Mouse (Mus musculus): Measurements from ENCODE around the gene Gm9733. TPM values are rescaled to one million over a fixed set of nuclear protein-coding genes. Genes with fewer than 3 reads are reported as not detected.
"Not testable (repeated sequence)": the region's sequence is repeated elsewhere in the genome, so short reads cannot be mapped to it uniquely, and the experiment has no call there.

The Gm9733 gene
- not detected in 2 replicates for polyA plus RNA-seq (2016; fragmentation: Nextera tagmentation; extraction: Ambion mirVana)

DNA sequence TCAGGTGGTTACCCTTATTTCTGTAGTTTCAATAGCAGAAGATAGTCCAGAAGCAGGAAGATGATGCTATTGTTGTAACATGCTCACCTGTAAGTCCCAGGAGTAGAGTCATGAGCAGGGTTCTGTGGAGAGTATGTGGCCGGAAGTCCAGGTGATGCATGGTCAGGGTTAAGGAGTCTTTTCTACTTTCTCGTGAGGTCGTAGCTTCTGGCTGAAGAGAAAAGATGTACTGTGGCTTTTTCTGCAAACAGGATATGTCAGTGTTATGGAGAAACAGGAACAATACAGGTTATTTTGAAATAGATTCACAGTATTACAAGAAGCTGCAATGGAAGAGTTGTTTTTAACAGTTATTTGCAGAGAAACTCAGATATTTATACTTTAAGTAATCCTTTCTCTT, at the start of gene Gm9733:
Gm9733 (minus strand) TSS at position 240 of the 400 bp plus-strand sequence.
- Histone ChIP-seq H3K27me3 (ENCODE audit: poor library complexity, severe bottlenecking) (no peaks in the 10 kb centered on the region), H3K27ac (no peak within 1 kb of the TSS), H3K4me3 (no peak within 1 kb of the TSS), H3K4me1 (no peaks in the 10 kb centered on the region), H3K36me3 (replicated peaks) (no peaks in the 10 kb centered on the region), H3K9me3 (peaks cover 16% of the 10 kb centered on the region; the same call in 1 of the 2 replicates)
- 93% methylated on average over 3 of the region's 3 CpGs for WGBS
- no peak for DNase-seq (ENCODE audit: extremely low spot score, low spot score)

DNA sequence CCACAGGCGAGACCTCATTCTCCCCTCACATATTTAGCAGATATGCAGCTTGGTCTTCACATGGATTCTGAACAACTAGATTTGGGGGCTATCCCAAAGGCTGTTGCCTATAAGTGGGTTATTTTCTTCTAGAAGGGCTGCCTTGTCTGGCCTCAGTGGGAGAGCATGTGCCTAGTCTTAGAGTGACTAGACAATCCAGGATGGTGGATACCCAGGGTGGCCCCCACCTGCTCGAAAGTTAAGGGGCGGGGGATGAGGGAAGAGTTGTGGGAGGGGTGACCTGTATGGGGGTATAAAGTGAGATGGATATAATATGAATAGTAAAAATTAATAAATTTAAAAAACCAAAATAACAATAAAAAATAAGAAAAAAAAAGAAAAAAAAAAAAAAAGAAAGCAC, 23.6 kb upstream of the Gm9733 start:
- H3K4me3 ChIP-seq; H3K36me3 ChIP-seq (replicated peaks): not testable (repeated sequence)

DNA sequence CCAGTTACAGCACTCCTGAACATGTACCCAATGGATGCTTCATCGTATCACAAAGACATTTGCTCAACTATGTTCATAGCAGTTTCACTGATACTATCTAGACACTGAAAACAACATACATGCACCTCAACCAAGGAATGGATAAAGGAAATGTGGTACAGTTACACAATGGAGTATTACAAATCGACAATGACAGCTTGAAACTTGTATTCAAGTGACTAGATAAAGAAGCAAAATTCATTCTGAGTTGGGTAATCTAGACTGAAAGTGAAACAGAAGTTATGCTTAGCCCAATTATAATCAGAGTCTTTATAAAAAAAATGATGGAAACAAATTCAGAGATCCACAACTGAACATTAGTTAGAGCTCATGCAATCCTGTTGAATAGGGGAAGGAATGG, 18.2 kb upstream of the Gm9733 start:
- not testable (repeated sequence) for H3K27me3 ChIP-seq (ENCODE audit: poor library complexity, severe bottlenecking); H3K4me3 ChIP-seq; H3K4me1 ChIP-seq; H3K9me3 ChIP-seq; H3K36me3 ChIP-seq (replicated peaks); DNase-seq (ENCODE audit: extremely low spot score, low spot score); H3K27ac ChIP-seq
- WGBS: 92% methylated on average over 1 of the region's 2 CpGs

More for the DNA sequence above, 23.6 kb upstream of the Gm9733 start:
- 87% methylated on average over 3 of the region's 3 CpGs for WGBS
- not testable (repeated sequence) for H3K27me3 ChIP-seq (ENCODE audit: poor library complexity, severe bottlenecking); DNase-seq (ENCODE audit: extremely low spot score, low spot score); H3K9me3 ChIP-seq; H3K27ac ChIP-seq; H3K4me1 ChIP-seq

DNA sequence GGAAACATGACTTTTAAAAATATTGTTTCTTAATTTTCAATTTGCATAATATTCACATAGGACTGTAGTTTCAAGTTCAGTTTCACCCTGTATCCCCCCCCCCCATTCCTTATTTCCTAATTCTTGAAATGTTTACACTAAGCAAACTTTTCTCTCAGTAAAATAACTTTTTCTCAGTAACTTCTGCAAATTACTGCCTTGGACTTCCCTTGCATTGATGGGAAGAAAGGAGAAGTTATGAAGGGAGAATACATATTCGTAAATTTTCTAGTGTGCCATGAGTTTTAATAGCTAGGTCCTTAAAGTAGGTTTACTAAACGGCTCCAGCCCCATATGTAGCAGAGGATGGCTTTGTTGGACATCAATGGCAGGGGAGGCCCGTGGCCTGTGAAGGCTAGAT, 13.5 kb upstream of the Gm9733 start:
- not testable (repeated sequence) for H3K4me1 ChIP-seq; H3K9me3 ChIP-seq; H3K27ac ChIP-seq; H3K4me3 ChIP-seq; H3K27me3 ChIP-seq (ENCODE audit: poor library complexity, severe bottlenecking); H3K36me3 ChIP-seq (replicated peaks); DNase-seq (ENCODE audit: extremely low spot score, low spot score)
- WGBS: 68% methylated on average over 3 of the region's 3 CpGs

DNA sequence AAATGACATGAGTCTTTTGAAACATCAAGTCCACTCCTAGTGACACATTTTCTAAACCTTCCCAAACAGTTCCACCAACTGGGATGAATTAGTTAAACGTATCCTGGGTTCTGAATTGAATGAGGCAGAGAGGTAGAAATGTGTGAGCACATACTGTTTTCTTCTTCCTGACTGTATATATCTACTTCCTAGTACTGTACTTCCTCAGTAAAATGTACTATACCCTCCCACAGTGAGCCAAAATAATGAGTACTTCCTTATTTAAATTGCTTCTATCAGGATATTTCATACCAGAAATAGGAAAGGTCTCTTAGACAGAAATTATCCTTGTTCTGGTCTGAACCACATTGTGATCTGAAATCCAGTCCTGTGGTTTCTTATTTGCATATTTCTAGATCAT, 8.2 kb upstream of the Gm9733 start:
- DNase-seq (ENCODE audit: extremely low spot score, low spot score): no peak
- H3K27ac ChIP-seq: no peak overlapping the region
- no peaks in the 10 kb centered on the region for H3K27me3 ChIP-seq (ENCODE audit: poor library complexity, severe bottlenecking)
- 77% methylated on average over 1 of the region's 1 CpGs for whole genome bisulfite sequencing
- 0 out of 2 replicates have a peak, but pooled peaks cover 4% of the 10 kb centered on the region for H3K9me3 ChIP-seq
- H3K4me3 ChIP-seq: no peak overlapping the region
- no peaks in the 10 kb centered on the region for H3K36me3 ChIP-seq (replicated peaks)
- H3K4me1 ChIP-seq: no peaks in the 10 kb centered on the region

DNA sequence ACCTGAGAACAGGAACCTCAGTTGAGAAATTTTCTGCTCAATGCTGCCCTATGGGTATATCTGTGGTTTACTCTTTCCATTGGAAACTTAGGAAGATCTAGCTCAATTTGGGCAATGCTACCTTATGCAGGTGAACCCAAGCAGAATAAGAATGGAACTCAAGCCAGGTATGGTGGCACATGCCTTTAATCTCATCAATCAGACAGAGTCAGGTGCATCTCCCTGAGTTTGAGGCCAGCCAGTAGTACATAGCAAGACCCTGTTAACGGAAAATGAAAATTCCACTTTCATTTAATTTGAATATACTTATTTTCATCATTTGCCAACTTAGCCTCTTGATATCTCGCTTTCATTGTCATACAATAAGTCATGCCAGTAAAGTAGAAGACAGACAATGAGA, 2.1 kb upstream of the Gm9733 start:
- H3K4me1 ChIP-seq: no peaks in the 10 kb centered on the region
- 67% methylated on average over 2 of the region's 2 CpGs for WGBS
- H3K27me3 ChIP-seq (ENCODE audit: poor library complexity, severe bottlenecking): no peaks in the 10 kb centered on the region
- DNase-seq (ENCODE audit: extremely low spot score, low spot score): no peak
- H3K27ac ChIP-seq: no peak overlapping the region
- no peak overlapping the region for H3K4me3 ChIP-seq
- no peaks in the 10 kb centered on the region for H3K36me3 ChIP-seq (replicated peaks)
- H3K9me3 ChIP-seq: peaks cover 16% of the 10 kb centered on the region; the same call in 1 of the 2 replicates

DNA sequence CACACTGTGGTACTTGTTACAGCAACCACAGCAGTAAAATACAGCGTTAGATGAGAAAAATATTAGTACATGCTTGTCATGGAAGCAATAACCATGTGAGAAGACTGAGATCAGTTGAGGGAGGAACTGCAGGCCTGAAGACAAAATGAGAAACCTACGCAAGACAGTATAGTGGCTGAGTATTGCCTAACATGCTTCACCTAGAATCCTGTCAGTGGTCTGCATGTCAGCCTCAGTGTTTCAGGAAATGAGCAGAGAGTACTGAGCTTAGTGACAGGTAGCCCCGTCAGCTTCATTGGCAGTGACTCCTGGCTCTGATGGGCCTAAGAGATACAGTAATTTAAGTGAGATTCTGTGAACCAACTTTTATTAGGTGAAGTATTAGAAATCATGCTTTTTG, 557 bp downstream of the Gm9733 start:
- no peak for DNase-seq (ENCODE audit: extremely low spot score, low spot score)
- Histone ChIP-seq H3K4me1 (no peaks in the 10 kb centered on the region), H3K4me3 (no peak overlapping the region), H3K27me3 (ENCODE audit: poor library complexity, severe bottlenecking) (no peaks in the 10 kb centered on the region), H3K9me3 (peaks cover 14% of the 10 kb centered on the region; the same call in 1 of the 2 replicates), H3K36me3 (replicated peaks) (no peaks in the 10 kb centered on the region), H3K27ac (no peak overlapping the region)
- WGBS: 77% methylated on average over 3 of the region's 3 CpGs

DNA sequence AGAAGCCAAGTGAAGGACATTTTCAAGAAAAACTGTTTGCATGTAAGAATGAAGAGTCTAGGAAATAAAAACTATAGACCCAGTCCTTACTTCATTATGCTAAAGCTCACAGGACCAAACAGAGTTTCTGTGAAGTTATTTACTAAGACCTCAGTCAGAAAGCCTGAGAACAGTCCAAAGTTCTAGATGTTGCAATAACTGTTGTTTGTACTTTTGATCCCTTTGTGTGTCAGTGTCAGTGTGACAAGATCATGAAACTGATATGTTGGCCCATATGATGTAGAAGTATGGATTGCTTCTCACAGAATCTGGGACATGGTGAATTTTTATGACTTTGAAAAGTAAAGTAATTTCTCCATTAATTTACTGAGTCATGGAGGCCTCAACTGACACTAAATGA, 2.6 kb downstream of the Gm9733 start:
- Histone ChIP-seq H3K4me1 (no peaks in the 10 kb centered on the region), H3K27ac (no peak overlapping the region), H3K4me3 (no peak overlapping the region), H3K9me3 (peaks cover 9% of the 10 kb centered on the region; the same call in 1 of the 2 replicates), H3K27me3 (ENCODE audit: poor library complexity, severe bottlenecking) (no peaks in the 10 kb centered on the region), H3K36me3 (replicated peaks) (no peaks in the 10 kb centered on the region)
- no peak for DNase-seq (ENCODE audit: extremely low spot score, low spot score)

DNA sequence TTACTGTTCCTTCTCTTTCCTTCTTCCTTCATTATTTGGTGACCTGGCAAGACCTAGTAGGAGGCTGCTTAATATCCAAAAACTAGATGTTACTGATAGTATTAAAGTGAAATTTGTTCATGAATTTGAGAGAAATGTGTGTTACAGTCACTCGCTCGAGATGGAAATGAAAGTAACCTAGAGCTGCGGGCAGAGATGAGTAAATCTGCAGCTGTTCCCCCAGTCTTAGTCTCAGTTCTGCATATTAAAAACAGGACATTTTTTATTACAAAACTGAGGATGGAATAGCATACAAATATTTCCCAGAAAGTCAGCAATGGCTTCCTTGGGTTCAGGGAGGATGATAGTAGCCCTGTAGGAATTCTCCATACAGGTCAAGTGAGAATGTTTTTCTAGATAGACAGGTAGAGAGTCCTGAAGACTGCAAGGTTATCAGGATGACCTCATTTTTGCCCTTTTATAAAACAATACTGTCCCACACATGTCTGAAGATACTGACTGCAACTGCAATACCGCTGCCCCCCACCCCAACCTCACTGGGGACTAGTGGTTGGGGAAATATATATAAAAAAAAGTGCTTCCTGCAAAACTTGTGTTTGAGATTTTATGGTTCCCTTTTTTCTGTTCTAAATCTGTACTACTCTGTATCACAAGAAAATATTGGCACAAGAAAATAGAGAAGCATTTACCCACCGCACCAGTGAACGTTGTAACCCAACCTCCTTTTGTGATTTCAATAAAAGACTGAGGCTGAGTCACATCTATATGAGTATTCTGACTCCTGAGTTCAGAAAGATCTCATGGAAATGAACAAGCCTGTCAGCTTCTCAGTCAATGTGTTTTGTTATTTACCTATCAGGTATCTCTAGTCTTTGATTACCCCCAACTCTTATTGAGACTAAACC, 47.4 kb downstream of the Gm9733 start:
- Histone ChIP-seq H3K27ac (no peak overlapping the region), H3K4me3 (no peak overlapping the region), H3K4me1 (no peaks in the 10 kb centered on the region), H3K9me3 (no peaks in the 10 kb centered on the region), H3K36me3 (replicated peaks) (no peaks in the 10 kb centered on the region), H3K27me3 (ENCODE audit: poor library complexity, severe bottlenecking) (no peaks in the 10 kb centered on the region)
- 92% methylated on average over 6 of the region's 6 CpGs for WGBS
- no peak for DNase-seq (ENCODE audit: extremely low spot score, low spot score)

DNA sequence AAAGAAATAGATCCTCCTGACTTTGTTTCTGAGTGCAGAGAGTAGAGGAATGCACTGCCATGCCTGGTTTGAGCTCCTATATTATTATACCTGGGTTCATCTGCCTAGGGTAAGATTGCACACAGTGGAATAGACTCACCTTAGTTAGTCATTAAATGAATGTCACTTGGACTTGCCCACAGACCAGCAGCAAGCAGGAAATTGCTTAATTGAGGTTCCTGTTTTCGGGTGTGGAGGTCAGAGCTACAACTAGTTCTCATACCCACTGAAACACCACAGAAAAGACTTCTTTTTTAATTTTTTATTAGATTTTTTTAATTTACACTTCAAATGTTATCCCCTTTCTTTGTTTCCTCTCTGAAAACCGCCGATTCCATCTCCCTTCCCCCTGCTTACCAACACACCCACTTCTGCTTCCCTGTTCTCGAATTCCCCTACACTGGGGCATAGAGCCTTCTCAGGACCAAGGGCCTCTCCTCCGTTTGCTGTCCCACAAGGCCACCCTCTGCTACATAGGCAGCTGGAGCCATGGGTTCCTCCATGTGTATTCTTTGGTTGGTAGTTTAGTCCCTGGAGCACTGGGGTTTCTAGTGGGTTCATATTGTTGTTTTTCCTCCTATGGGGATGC, 56.1 kb downstream of the Gm9733 start:
- H3K4me1 ChIP-seq: no peaks in the 10 kb centered on the region
- no peak for DNase-seq (ENCODE audit: extremely low spot score, low spot score)
- H3K36me3 ChIP-seq (replicated peaks): no peaks in the 10 kb centered on the region
- H3K27me3 ChIP-seq (ENCODE audit: poor library complexity, severe bottlenecking): no peaks in the 10 kb centered on the region
- no peaks in the 10 kb centered on the region for H3K9me3 ChIP-seq
- 87% methylated on average over 5 of the region's 5 CpGs for WGBS
- H3K27ac ChIP-seq: no peak overlapping the region
- H3K4me3 ChIP-seq: no peak overlapping the region

DNA sequence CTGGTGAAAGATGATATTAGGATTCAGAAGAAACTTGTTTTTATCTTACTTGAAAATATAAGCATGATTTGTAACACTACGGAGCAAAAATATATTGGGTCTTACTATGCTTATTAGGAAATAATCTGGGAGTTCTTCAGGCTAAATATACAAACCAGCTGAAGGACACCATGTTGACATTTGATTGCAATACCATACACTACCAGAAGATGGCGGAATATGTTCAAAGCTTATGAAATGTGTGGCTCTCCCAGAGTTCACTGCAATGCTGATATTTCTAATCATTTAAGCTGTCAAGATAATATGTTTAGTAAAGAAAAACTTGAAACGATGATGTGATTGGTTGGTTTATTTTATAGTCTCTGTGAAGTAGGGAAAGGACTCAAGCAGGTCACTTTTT, 67.7 kb downstream of the Gm9733 start:
- H3K9me3 ChIP-seq: peaks cover 12% of the 10 kb centered on the region
- WGBS: 12% methylated on average over 3 of the region's 3 CpGs

DNA sequence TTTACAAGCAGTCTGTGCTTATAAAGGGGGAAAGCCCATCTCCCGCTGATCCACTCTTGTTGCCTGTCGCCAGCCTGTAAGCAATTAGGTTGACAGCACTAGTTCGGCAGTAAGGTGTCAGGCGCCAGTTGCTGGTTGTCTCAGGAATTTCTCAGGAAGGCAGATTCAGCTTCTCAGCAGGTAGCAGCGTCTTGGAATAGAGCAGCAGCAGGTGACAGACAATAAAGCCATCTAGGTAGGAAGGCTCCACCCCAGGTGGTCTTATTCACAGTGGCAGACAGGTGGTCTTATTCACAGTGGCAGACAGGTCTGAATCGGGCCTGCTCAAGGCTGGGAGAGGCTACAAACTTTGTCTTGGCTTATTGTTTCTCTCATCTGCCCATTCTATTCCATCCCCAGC, 76.4 kb downstream of the Gm9733 start:
- Histone ChIP-seq H3K9me3 (no peaks in the 10 kb centered on the region), H3K27me3 (ENCODE audit: poor library complexity, severe bottlenecking) (no peaks in the 10 kb centered on the region), H3K27ac (no peak overlapping the region), H3K4me3 (no peak overlapping the region), H3K36me3 (replicated peaks) (no peaks in the 10 kb centered on the region), H3K4me1 (no peaks in the 10 kb centered on the region)
- WGBS: 76% methylated on average over 6 of the region's 6 CpGs
- DNase-seq (ENCODE audit: extremely low spot score, low spot score): no peak

More for the DNA sequence above, 67.7 kb downstream of the Gm9733 start:
- Histone ChIP-seq H3K27ac (no peak overlapping the region), H3K36me3 (replicated peaks) (no peaks in the 10 kb centered on the region), H3K4me3 (no peak overlapping the region), H3K27me3 (ENCODE audit: poor library complexity, severe bottlenecking) (no peaks in the 10 kb centered on the region), H3K4me1 (no peaks in the 10 kb centered on the region)
- no peak for DNase-seq (ENCODE audit: extremely low spot score, low spot score)

All from forebrain, embryonic 10.5 days (tissue).